Comparison of ENCODE assay signal across 8 mouse cellular contexts in the genomic region with DNA sequence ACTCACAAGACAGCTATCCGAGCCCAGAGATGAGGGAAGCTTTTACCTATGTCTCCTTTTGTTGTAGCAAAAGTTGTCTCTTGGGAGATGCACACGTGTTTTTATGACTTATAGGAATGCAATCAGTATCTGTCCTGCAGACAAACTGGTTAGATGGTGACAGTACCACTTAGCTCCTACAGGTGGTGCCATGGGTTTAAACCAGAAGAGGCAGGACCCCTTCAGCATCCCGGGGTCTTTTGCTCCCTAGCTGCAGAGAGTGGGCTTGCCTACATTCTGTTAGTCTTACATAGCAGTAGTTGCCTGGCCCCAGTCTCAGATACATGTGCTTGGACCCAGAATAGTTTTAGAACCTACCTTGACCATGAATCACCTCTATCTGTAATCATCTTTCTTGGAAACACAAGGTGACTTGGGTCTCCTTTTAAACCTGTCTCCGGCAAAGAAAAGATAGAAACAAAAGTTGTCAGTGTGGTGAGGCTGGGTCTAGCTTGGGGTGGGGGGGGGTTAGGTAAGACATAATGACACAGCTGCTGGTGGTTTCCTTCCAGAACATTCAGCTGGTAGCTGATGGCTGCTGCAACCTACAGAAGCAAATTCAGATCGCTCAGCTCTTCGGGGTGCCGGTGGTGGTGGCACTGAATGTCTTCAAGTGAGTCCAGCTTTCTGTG.
A peak's percentile ranks its signal among the peaks of the same experiment; 100 is the strongest.
DNase-seq lines count a peak whose midpoint lies in the region; TF ChIP-seq lines count a peak whose summit lies in the region.

No protein-coding gene starts in this region.

- no peak overlapping the region for H3K27ac ChIP-seq in kidney, adult 2 months (ENCODE audit: insufficient read depth, low read depth, low read length)
- no peak overlapping the region for H3K27ac ChIP-seq in CH12.LX (ENCODE audit: insufficient read depth, low read depth)
- H3K27ac ChIP-seq in thymus, adult 2 months (ENCODE audit: control insufficient read depth, insufficient read depth, low read length) = peak overlapping the region; percentile 37; the same call in 1 of the 2 replicates

- no peak overlapping the region for H3K4me3 ChIP-seq in kidney, adult 2 months (ENCODE audit: insufficient read depth, low read depth, low read length)
- no peak overlapping the region for H3K4me3 ChIP-seq in CH12.LX (replicated peaks in 1 of 3; ENCODE audit: low read depth in 2 of 3, low read length in 2 of 3, poor library complexity in 1 of 3)
- no peak overlapping the region for H3K4me3 ChIP-seq in thymus, adult 2 months (ENCODE audit: control insufficient read depth, insufficient read depth, low read length)

- DNase-seq in kidney, adult 2 months = peak; percentile 30
- no peak for DNase-seq in kidney, adult 18-20 months
- DNase-seq in CH12.LX (ENCODE audit: extremely low read depth) = peak; percentile 12
- DNase-seq in brain, embryonic 14.5 days (ENCODE audit: low read depth) = peak; percentile 75
- peak; percentile 30 for DNase-seq in induced T-regulatory cell, adult 2 months (ENCODE audit: low read depth)
- peak; percentile 80 for DNase-seq in thymus, adult 2 months
- no peak for DNase-seq in left cerebral cortex, adult 11 months (ENCODE audit: low spot score)
- DNase-seq in urinary bladder, postnatal 25 days (ENCODE audit: low spot score) = no peak

- in situ Hi-C loops in CH12.LX (cut with MboI; ENCODE audit: low pct_ligation_motif_present, low pct_unique_long_range_greater_than_20kb, low sequenced_read_pairs) = loop anchor here (25.0 kb wide), 1 partner anchor 248 kb away; no protein-coding TSS in a partner anchor

- H3K9ac ChIP-seq in CH12.LX (ENCODE audit: insufficient read depth, low read depth) = no peak overlapping the region

- TF ChIP-seq POLR2A in kidney, adult 2 months (IDR thresholded peaks at IDR 0.05; ENCODE audit: low read depth, low read length) = no peak
- TF ChIP-seq POLR2A in CH12.LX (IDR thresholded peaks at IDR 0.05; ENCODE audit: low read depth, low read length) = no peak
- no peak for TF ChIP-seq POLR2A in brain, embryonic 14.5 days (IDR thresholded peaks at IDR 0.05; ENCODE audit: borderline replicate concordance, extremely low read depth, insufficient read depth, insufficient read length, poor library complexity, severe bottlenecking)
- no peak for TF ChIP-seq POLR2A in thymus, adult 2 months (IDR thresholded peaks at IDR 0.05; ENCODE audit: control insufficient read depth, extremely low read depth, insufficient read depth, low read length, poor library complexity)

- no peak for TF ChIP-seq EP300 in CH12.LX (IDR thresholded peaks at IDR 0.05; ENCODE audit: low read length)

- H3K4me2 ChIP-seq in CH12.LX (ENCODE audit: insufficient read depth, low read depth, poor library complexity, severe bottlenecking) = no peak overlapping the region

- no peaks in the 10 kb centered on the region for H3K27me3 ChIP-seq in kidney, adult 2 months (replicated peaks; ENCODE audit: control insufficient read depth, insufficient read depth, low read length)
- no peaks in the 10 kb centered on the region for H3K27me3 ChIP-seq in CH12.LX (replicated peaks)
- H3K27me3 ChIP-seq in thymus, adult 2 months (ENCODE audit: control insufficient read depth, insufficient read depth, low read length) = no peaks in the 10 kb centered on the region

- TF ChIP-seq RAD21 in CH12.LX (IDR thresholded peaks at IDR 0.05; ENCODE audit: low read depth, low read length) = peak; percentile 53

- TF ChIP-seq CTCF in kidney, adult 2 months (conservative IDR thresholded peaks at IDR 0.05; ENCODE audit: insufficient read depth, insufficient read length, low read depth, low read length) = peak; percentile 46
- TF ChIP-seq CTCF in CH12.LX (conservative IDR thresholded peaks at IDR 0.05 in 1 of 2, IDR thresholded peaks at IDR 0.05 in 1 of 2; ENCODE audit: low read depth in 2 of 2, low read length in 2 of 2) = peak; percentile 32 to 53; a peak in 2 of 4 replicates
- TF ChIP-seq CTCF in brain, embryonic 14.5 days (IDR thresholded peaks at IDR 0.05; ENCODE audit: borderline replicate concordance, extremely low read depth, insufficient read depth, insufficient read length) = peak; percentile 62
- no peak for TF ChIP-seq CTCF in thymus, adult 2 months (IDR thresholded peaks at IDR 0.05; ENCODE audit: borderline replicate concordance, control insufficient read depth, extremely low read depth, insufficient read depth, low read length, poor library complexity)

- dilution Hi-C loops in CH12.LX (cut with MboI; ENCODE audit: extremely low pct_ligation_motif_present, extremely low pct_unique_long_range_greater_than_20kb, low sequenced_read_pairs) = no loop called here

- no peaks in the 10 kb centered on the region for H3K36me3 ChIP-seq in kidney, adult 2 months (ENCODE audit: control insufficient read depth, insufficient read depth, low read length)
- peaks cover 60 to 93% of the 10 kb centered on the region in 2 experiments for H3K36me3 ChIP-seq in CH12.LX (replicated peaks in 1 of 2; ENCODE audit: control insufficient read depth in 1 of 2, insufficient read depth in 1 of 2, low read length in 1 of 2)
- no peaks in the 10 kb centered on the region for H3K36me3 ChIP-seq in thymus, adult 2 months (ENCODE audit: control insufficient read depth, insufficient read depth, low read length)

- WGBS in kidney, adult 2 months = 70% methylated on average over 7 of the region's 7 CpGs
- WGBS in thymus, adult 2 months = 32% methylated on average over 7 of the region's 7 CpGs

- 0 out of 2 replicates have a peak, but pooled peaks cover 3% of the 10 kb centered on the region for H3K4me1 ChIP-seq in kidney, adult 2 months (ENCODE audit: control insufficient read depth, insufficient read depth, low read length)
- H3K4me1 ChIP-seq in CH12.LX (ENCODE audit: control insufficient read depth in 1 of 2, insufficient read depth in 2 of 2) = no peaks in the 10 kb centered on the region
- peaks cover 21% of the 10 kb centered on the region for H3K4me1 ChIP-seq in thymus, adult 2 months (replicated peaks; ENCODE audit: control insufficient read depth, insufficient read depth, low read length)

- no peaks in the 10 kb centered on the region; the same call in 1 of the 2 replicates for H3K79me2 ChIP-seq in CH12.LX (replicated peaks; ENCODE audit: control insufficient read depth, extremely low read depth, insufficient read depth, poor library complexity, severe bottlenecking)

- no peaks in the 10 kb centered on the region for H3K9me3 ChIP-seq in CH12.LX (replicated peaks; ENCODE audit: low read length)

TF ChIP-seq in CH12.LX, 34 proteins besides CTCF, POLR2A, EP300 and RAD21:
- TF ChIP-seq SMC3 (IDR thresholded peaks at IDR 0.05; ENCODE audit: low read depth, low read length) (peak; percentile 57), USF2 (conservative IDR thresholded peaks at IDR 0.05; ENCODE audit: low read depth, low read length) (no peak), ZMIZ1 (IDR thresholded peaks at IDR 0.05; ENCODE audit: low read depth, low read length) (no peak), RCOR1 (conservative IDR thresholded peaks at IDR 0.05; ENCODE audit: low read depth, low read length) (no peak), ETS1 (conservative IDR thresholded peaks at IDR 0.05; ENCODE audit: low read depth, low read length) (no peak), CHD1 (IDR thresholded peaks at IDR 0.05; ENCODE audit: low read depth, low read length) (no peak), ELF1 (IDR thresholded peaks at IDR 0.05; ENCODE audit: low read depth, low read length) (no peak)

Comparison
In these comparisons a context has a peak if more than half of its experiments do, and no peak if none do; other contexts are left out.
1. DNase-seq: peak in kidney, adult 2 months (single experiment), CH12.LX (single experiment), brain, embryonic 14.5 days (single experiment), induced T-regulatory cell, adult 2 months (single experiment) and thymus, adult 2 months (single experiment); none in kidney, adult 18-20 months (single experiment), left cerebral cortex, adult 11 months (single experiment) and urinary bladder, postnatal 25 days (single experiment).